Mouse (Mus musculus): ENCODE measurements around the gene Csrnp3. TPM values are rescaled to one million over a fixed set of nuclear protein-coding genes. Genes with fewer than 3 reads are reported as not detected.
A peak's percentile ranks its signal among the peaks of the same experiment; 100 is the strongest.

Csrnp3 gene
- polyA plus RNA-seq, 1 experiment from 2014 or later: 39.1 TPM

DNA sequence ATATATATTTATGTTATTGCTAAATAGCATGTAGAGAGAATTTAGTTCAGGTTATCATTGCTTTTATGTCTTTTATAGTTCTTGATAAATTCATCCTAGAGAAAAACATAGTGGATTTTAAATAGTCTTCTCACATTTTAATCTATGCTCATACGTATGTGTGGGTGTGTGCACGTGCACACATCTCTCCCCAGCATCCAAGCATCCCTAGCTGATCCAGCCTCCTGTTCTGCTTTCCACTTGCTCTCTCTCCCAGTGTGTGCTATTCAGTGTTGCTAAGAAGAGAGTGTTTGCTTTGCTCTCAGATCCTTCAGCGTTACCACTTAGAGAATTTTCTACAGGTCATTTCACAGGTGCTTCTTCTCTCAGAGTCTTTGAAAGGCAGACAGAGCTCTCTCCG is 123.2 kb downstream of the Csrnp3 start:
- no peak overlapping the region for H3K9ac ChIP-seq
- H3K27ac ChIP-seq (replicated peaks): peak overlapping the region; percentile 16
- no peak for ATAC-seq (ENCODE audit: low FRiP score, low read depth)
- H3K9me3 ChIP-seq: no peaks in the 10 kb centered on the region
- 0 out of 2 replicates have a peak, but pooled peaks cover 6% of the 10 kb centered on the region for H3K36me3 ChIP-seq
- no peak overlapping the region for H3K4me2 ChIP-seq
- 64% methylated on average over 4 of the region's 4 CpGs for WGBS
- H3K4me1 ChIP-seq (replicated peaks): peaks cover 4% of the 10 kb centered on the region
- no peaks in the 10 kb centered on the region for H3K27me3 ChIP-seq
- H3K4me3 ChIP-seq: no peak overlapping the region

DNA sequence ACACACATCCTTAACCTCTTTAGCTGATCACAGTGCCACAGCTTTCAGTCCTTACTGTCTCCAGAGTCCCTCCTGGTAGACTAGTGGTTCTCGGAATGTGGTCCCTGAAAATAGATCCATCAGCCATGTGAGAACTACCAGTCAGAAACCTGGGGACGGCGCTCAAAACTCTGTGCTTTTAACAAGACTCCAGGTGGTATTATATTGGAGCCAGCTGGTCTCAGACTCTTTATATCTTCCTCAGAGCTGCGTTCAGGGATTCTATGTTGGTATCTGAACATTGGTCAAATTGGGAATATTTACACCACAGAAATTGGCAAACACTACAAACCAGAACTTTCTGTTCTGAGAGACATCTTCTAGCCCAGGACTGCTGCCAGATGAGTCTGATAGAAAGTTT is 128.3 kb downstream of the Csrnp3 start:
- H3K27ac ChIP-seq (replicated peaks): no peak overlapping the region
- H3K36me3 ChIP-seq: 0 out of 2 replicates have a peak, but pooled peaks cover 6% of the 10 kb centered on the region
- no peak overlapping the region for H3K4me3 ChIP-seq
- H3K4me1 ChIP-seq (replicated peaks): peaks cover 4% of the 10 kb centered on the region
- WGBS: 82% methylated on average over 4 of the region's 4 CpGs
- H3K9me3 ChIP-seq: no peaks in the 10 kb centered on the region
- H3K4me2 ChIP-seq: no peak overlapping the region
- no peak for ATAC-seq (ENCODE audit: low FRiP score, low read depth)
- H3K9ac ChIP-seq: no peak overlapping the region
- H3K27me3 ChIP-seq: no peaks in the 10 kb centered on the region

DNA sequence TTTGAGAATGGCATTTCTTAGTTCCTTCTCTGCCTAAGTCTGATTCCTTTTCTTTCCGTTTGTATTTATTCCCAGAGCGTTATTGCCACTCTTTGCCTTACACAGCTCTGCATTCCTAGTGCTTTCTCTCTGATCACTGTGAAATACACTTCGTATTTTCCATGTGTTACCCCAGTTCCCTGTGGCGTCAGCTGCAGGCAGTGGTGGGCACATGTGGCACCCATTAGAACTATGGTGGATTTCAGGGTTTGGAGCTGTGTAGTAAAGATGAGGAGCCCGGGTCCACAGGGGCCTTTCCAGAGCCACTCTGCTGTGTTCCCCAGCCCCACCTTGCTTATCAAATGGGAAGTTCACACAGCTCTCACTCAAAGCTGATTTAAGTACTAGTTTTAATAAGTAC is 129.8 kb downstream of the Csrnp3 start:
- H3K27me3 ChIP-seq: no peaks in the 10 kb centered on the region
- WGBS: 63% methylated on average over 5 of the region's 5 CpGs
- 0 out of 2 replicates have a peak, but pooled peaks cover 6% of the 10 kb centered on the region for H3K36me3 ChIP-seq
- ATAC-seq (ENCODE audit: low FRiP score, low read depth): no peak
- H3K27ac ChIP-seq (replicated peaks): no peak overlapping the region
- H3K4me3 ChIP-seq: no peak overlapping the region
- no peak overlapping the region for H3K4me2 ChIP-seq
- H3K9me3 ChIP-seq: no peaks in the 10 kb centered on the region
- H3K4me1 ChIP-seq (replicated peaks): peaks cover 19% of the 10 kb centered on the region
- no peak overlapping the region for H3K9ac ChIP-seq

DNA sequence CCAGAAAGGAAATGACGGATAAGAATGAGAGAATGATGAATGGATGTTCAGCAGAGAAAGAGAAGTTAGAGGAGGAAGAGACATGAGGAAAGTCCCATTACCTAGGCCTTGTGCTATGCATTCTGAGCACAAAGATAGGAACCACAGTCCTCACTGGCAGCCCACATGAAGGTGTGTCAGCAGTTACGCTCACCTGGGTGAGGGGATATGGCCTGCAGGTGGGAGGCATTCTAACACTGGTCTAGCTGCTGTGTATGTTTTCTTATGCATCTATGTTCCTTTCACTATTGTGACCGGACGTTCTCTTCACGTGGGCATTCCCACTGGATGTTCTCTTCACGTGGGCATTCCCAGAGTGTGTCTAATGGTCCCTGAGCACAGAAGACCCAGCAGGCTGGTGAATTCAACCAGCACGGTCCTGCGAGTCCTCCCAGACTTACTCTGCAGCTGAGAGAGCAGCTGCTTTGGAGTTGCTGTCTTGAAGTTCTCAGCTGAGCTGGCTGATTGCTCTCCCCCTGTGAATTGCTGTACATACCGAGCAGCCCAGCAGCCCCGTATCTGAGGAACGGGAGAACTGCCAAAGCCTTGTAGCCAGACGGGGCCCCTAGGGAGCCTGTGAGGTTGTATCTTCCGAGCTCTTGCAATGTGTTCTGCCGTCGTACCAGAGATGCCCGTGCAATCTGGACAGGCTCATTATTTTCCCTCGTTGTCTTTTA is 133.9 kb downstream of the Csrnp3 start:
- WGBS: 22% methylated on average over 17 of the region's 17 CpGs
- Histone ChIP-seq H3K9me3 (no peaks in the 10 kb centered on the region), H3K27me3 (no peaks in the 10 kb centered on the region), H3K4me2 (peak overlapping the region; percentile 29), H3K9ac (no peak overlapping the region; the same call in 1 of the 2 replicates), H3K4me3 (no peak overlapping the region), H3K36me3 (no peaks in the 10 kb centered on the region), H3K27ac (replicated peaks) (peak overlapping the region; percentile 73), H3K4me1 (replicated peaks) (peaks cover 30% of the 10 kb centered on the region)
- ATAC-seq (ENCODE audit: low FRiP score, low read depth): peak; percentile 84

DNA sequence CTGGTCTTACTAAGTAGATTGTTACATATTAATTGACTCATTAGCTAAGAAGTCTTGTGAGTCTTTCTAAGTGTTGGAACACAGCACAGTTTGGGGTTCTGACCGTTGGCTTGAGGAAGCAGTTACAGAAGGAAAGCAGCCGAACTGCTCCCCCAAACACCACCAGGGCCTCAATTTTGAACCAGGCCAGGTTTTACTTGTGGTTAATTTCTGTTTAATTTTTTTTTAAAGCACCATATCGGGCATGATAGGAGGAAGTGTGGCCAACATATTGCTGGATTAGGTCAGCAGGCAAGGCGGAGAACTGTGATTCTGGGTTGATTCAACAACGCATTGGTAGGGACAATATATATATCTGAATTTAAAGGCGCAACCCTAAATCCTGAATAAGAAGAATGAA is 135.9 kb downstream of the Csrnp3 start:
- no peak overlapping the region for H3K4me2 ChIP-seq
- H3K9me3 ChIP-seq: no peaks in the 10 kb centered on the region
- peaks cover 30% of the 10 kb centered on the region for H3K4me1 ChIP-seq (replicated peaks)
- no peak overlapping the region for H3K4me3 ChIP-seq
- H3K27ac ChIP-seq (replicated peaks): no peak overlapping the region
- H3K36me3 ChIP-seq: no peaks in the 10 kb centered on the region
- 95% methylated on average over 6 of the region's 6 CpGs for WGBS
- no peak for ATAC-seq (ENCODE audit: low FRiP score, low read depth)
- no peaks in the 10 kb centered on the region for H3K27me3 ChIP-seq
- H3K9ac ChIP-seq: no peak overlapping the region

DNA sequence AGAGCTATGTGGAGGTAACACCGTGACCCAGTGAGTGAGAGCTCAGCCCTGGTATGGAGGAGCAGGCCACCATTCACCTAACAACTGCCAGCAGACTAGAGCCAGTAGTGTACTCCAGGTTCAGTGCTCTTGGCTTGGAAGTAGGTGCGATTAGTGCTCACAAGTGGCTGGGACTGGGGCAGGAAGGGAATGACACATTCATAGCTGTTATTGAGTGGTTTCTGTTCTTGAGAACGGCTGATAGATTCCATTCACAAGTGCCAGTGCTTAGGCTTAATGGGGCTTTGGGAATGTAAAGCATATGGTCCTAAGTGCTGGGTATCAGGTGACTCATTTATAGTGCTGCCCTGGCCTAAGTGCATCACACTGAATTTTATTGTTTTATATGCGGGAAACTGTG is 136.4 kb downstream of the Csrnp3 start:
- H3K9ac ChIP-seq: no peak overlapping the region
- peaks cover 30% of the 10 kb centered on the region for H3K4me1 ChIP-seq (replicated peaks)
- H3K4me3 ChIP-seq: no peak overlapping the region
- WGBS: 64% methylated on average over 4 of the region's 4 CpGs
- no peaks in the 10 kb centered on the region for H3K9me3 ChIP-seq
- no peak overlapping the region for H3K4me2 ChIP-seq
- no peak for ATAC-seq (ENCODE audit: low FRiP score, low read depth)
- H3K36me3 ChIP-seq: no peaks in the 10 kb centered on the region
- H3K27ac ChIP-seq (replicated peaks): no peak overlapping the region
- H3K27me3 ChIP-seq: no peaks in the 10 kb centered on the region

DNA sequence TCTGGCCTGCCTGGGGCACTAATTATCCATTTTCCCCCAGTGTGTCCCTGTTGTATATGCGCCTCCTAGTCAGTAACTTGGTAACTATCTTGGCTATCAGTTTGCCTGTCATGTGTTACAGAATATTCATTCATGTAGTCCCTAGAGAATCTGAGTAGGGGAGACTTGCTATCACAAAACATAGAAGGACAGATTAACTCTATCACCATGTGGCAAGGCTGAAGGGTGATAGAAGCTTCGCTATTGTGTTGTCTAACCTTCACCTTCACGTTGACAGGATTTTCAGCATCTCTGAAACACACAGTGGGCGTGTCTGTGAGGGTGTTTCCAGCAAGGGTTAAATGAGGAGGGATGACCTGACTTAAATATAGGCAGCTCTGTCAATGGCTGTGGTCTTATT is 140.1 kb downstream of the Csrnp3 start:
- Histone ChIP-seq H3K36me3 (no peaks in the 10 kb centered on the region; the same call in 1 of the 2 replicates), H3K27me3 (no peaks in the 10 kb centered on the region), H3K4me2 (no peak overlapping the region), H3K9ac (no peak overlapping the region), H3K4me1 (replicated peaks) (peaks cover 11% of the 10 kb centered on the region), H3K4me3 (no peak overlapping the region), H3K9me3 (no peaks in the 10 kb centered on the region), H3K27ac (replicated peaks) (no peak overlapping the region)
- WGBS: 66% methylated on average over 4 of the region's 4 CpGs
- ATAC-seq (ENCODE audit: low FRiP score, low read depth): no peak

DNA sequence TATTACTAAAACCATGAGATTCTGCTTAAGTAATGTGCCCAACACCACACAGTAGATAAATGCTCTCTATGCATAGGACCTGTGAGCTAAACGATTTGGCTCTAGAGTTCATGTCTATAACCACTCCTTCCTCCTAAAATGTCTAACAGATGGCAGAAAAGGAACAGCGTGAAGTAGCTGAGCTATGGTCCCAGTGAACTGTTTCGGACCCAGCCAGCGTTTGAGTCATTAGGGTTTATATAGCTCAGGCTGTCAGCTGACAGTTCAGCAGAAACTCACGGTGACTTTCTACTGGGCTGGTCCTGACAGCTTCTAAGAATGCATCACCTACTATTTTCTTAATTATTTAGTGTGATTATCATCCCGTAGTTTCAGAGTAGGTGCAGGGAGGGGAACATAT is 141.5 kb downstream of the Csrnp3 start:
- no peaks in the 10 kb centered on the region; the same call in 1 of the 2 replicates for H3K36me3 ChIP-seq
- H3K27ac ChIP-seq (replicated peaks): no peak overlapping the region
- H3K27me3 ChIP-seq: no peaks in the 10 kb centered on the region
- ATAC-seq (ENCODE audit: low FRiP score, low read depth): peak; percentile 63; the same call in 1 of the 2 replicates
- WGBS: 63% methylated on average over 6 of the region's 6 CpGs
- no peak overlapping the region for H3K4me2 ChIP-seq
- no peaks in the 10 kb centered on the region for H3K9me3 ChIP-seq
- no peak overlapping the region for H3K4me3 ChIP-seq
- no peak overlapping the region for H3K9ac ChIP-seq
- peaks cover 12% of the 10 kb centered on the region for H3K4me1 ChIP-seq (replicated peaks)

DNA sequence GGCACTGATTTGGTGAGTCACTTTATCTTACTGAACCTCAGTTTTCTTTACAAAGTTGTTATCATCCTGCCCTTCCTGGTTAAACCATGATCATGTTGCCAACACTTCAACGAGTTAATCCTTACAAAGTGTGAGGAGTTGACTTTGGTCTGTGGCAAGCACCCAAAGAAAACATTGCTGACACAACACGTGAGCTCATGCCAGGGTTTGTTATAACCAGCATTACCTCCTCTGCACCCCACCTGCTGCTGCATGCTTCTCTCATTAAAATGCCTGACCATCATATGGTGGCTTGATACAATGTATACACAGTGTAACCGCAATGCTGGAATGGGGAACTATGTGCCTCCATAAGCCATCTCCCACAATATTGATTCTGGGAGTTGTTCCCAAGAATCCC is 142.0 kb downstream of the Csrnp3 start:
- Histone ChIP-seq H3K36me3 (no peaks in the 10 kb centered on the region; the same call in 1 of the 2 replicates), H3K27ac (replicated peaks) (no peak overlapping the region), H3K4me3 (no peak overlapping the region), H3K9ac (no peak overlapping the region), H3K9me3 (no peaks in the 10 kb centered on the region), H3K4me2 (no peak overlapping the region), H3K4me1 (replicated peaks) (peaks cover 17% of the 10 kb centered on the region), H3K27me3 (no peaks in the 10 kb centered on the region)
- WGBS: 72% methylated on average over 3 of the region's 3 CpGs
- no peak for ATAC-seq (ENCODE audit: low FRiP score, low read depth)

DNA sequence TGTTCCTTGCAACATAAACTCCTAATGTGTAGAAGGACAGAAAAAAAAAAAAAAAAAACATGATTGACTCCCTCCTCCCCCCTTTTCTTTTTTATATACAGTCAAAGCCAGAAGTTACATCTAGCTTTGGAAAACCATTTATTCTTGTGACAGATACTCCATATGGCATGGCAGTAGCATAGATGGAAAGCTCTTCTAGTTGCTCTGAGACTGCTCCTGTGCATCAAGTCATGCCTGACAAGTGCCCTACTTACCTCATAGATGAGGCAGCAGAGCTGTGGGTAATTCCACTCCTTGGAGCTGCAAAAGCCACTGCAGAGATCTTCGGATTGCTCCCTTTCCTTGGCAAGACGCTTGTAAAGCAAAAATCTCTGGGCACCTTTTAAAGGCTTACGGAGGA is 143.2 kb downstream of the Csrnp3 start:
- no peak for ATAC-seq (ENCODE audit: low FRiP score, low read depth)
- no peaks in the 10 kb centered on the region; the same call in 1 of the 2 replicates for H3K36me3 ChIP-seq
- H3K27me3 ChIP-seq: no peaks in the 10 kb centered on the region
- H3K9ac ChIP-seq: no peak overlapping the region
- H3K4me1 ChIP-seq (replicated peaks): peaks cover 29% of the 10 kb centered on the region
- H3K4me2 ChIP-seq: no peak overlapping the region
- 78% methylated on average over 3 of the region's 3 CpGs for WGBS
- H3K4me3 ChIP-seq: no peak overlapping the region
- no peaks in the 10 kb centered on the region for H3K9me3 ChIP-seq
- H3K27ac ChIP-seq (replicated peaks): no peak overlapping the region; the same call in 1 of the 2 replicates

DNA sequence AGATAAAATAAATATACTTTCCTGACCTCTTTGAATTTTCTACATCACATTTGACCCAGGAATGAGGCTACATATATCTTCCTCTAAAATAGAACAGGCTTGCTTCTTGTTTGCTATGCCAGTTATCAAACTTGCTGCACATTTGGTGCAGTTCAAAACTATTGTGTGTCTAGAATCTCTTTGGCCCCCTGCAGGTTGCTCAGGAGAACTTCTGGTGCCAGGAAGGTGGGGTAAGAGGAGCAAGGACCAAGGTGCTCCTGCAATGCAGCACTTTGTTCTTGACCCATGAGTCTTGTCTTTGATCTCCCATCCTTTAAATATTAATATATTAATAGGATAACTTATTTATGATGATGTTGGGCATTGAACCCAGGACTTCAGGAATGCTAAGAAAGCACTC is 144.5 kb downstream of the Csrnp3 start:
- no peak overlapping the region for H3K27ac ChIP-seq (replicated peaks)
- H3K4me3 ChIP-seq: no peak overlapping the region
- peaks cover 39% of the 10 kb centered on the region for H3K4me1 ChIP-seq (replicated peaks)
- ATAC-seq (ENCODE audit: low FRiP score, low read depth): no peak
- no peaks in the 10 kb centered on the region; the same call in 1 of the 2 replicates for H3K36me3 ChIP-seq
- H3K9me3 ChIP-seq: no peaks in the 10 kb centered on the region
- no peak overlapping the region for H3K4me2 ChIP-seq
- H3K27me3 ChIP-seq: no peaks in the 10 kb centered on the region
- H3K9ac ChIP-seq: no peak overlapping the region

DNA sequence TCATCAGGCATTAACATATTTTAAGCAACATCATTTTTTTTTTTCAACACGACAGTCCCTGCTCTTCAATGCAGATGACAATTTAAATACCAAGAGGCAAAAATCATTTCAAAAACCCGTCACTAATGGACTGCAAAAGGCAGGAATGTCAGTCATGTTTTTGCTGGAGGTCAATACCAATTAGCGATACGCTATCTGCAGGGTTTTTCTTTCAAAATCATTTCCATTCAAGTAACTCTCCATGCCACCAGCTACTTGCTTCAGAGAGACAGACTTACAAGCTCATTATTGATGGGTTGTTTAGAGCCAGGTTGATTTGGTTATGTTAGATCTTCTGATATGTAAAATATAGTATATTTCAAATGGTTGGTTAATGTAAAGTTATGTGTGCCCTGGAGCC is 145.2 kb downstream of the Csrnp3 start:
- no peak overlapping the region for H3K9ac ChIP-seq
- H3K4me3 ChIP-seq: no peak overlapping the region
- no peak overlapping the region for H3K27ac ChIP-seq (replicated peaks)
- no peak overlapping the region for H3K4me2 ChIP-seq
- no peaks in the 10 kb centered on the region; the same call in 1 of the 2 replicates for H3K36me3 ChIP-seq
- H3K9me3 ChIP-seq: no peaks in the 10 kb centered on the region
- no peak for ATAC-seq (ENCODE audit: low FRiP score, low read depth)
- 38% methylated on average over 4 of the region's 4 CpGs for WGBS
- peaks cover 46% of the 10 kb centered on the region for H3K4me1 ChIP-seq (replicated peaks)
- no peaks in the 10 kb centered on the region for H3K27me3 ChIP-seq

DNA sequence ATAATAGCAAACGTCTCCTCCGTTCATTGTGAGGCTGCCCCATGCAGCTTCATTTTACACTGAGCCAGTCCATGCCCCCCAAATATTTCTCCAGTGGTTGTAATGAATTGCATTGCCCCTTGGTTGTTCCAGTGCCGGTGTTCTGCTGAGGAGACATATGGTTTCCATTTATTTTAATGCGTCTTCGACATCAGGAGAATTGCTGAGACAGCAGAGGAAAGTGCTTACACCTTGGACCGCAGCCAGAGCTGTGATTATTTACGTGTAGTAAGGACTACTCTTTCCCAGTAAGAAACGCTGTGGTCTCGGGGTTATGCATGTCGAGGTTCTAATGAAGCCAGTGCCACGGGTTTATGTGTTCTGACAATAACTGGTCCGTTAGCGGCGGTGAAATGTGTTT is 147.8 kb downstream of the Csrnp3 start:
- 11% methylated on average over 14 of the region's 14 CpGs for WGBS
- H3K27ac ChIP-seq (replicated peaks): peak overlapping the region; percentile 78
- peak; percentile 49 for ATAC-seq (ENCODE audit: low FRiP score, low read depth)
- peak overlapping the region; percentile 4; the same call in 1 of the 2 replicates for H3K4me3 ChIP-seq
- H3K9me3 ChIP-seq: no peaks in the 10 kb centered on the region
- peak overlapping the region; percentile 46 for H3K4me2 ChIP-seq
- no peaks in the 10 kb centered on the region for H3K36me3 ChIP-seq
- no peaks in the 10 kb centered on the region for H3K27me3 ChIP-seq
- H3K4me1 ChIP-seq (replicated peaks): peaks cover 50% of the 10 kb centered on the region
- H3K9ac ChIP-seq: no peak overlapping the region

Measured in hindbrain, embryonic 15.5 days (tissue).